Mouse (Mus musculus) kidney, adult 10 weeks (tissue): ENCODE results near the gene Clec3b. TPM values are rescaled to one million over a fixed set of nuclear protein-coding genes. Genes with fewer than 3 reads are reported as not detected.

ENCODE experiments used
- polyA plus RNA-seq: library from polyadenylated mRNA; stranded (reverse); fragments of 350-450 nt; fragmentation: Illumina TruSeq; extraction: RNeasy Lipid Tissue Mini Kit (QIAGEN cat#74804); gene quantifications from one replicate; pipeline ENCODE4 v1.2.3, GENCODE M21; 2014; ENCODE audit warnings: low read depth, low replicate concordance

Gene Clec3b
- polyA plus RNA-seq: not detected

GRCm38 (mm10) chr9:123150241-123151020, at the start of gene Clec3b:
TSS of gene Clec3b (plus strand) at chr9:123150946.

GRCm38 (mm10) chr9:123112805-123113521, 37.8 kb upstream of the Clec3b start, which contains the start of the genes Zdhhc3 and Exosc7:
TSS of gene Zdhhc3 (minus strand) at chr9:123113205.
TSS of gene Exosc7 (plus strand) at chr9:123113215.

Other genes starting within 250 kb of the Clec3b start
- gene Zfp105, start 227.9 kb upstream of the Clec3b start, polyA plus RNA-seq: 6.5 TPM
- gene 1110059G10Rik, start 199.9 kb upstream of the Clec3b start, polyA plus RNA-seq: 68.7 TPM
- 0.32 TPM for gene Kif15, start 199.9 kb upstream of the Clec3b start, polyA plus RNA-seq
- 12.4 TPM for gene Tmem42, start 129.6 kb upstream of the Clec3b start, polyA plus RNA-seq
- gene Tgm4, start 116.2 kb upstream of the Clec3b start, polyA plus RNA-seq: not detected
- gene Zdhhc3, start 37.7 kb upstream of the Clec3b start, polyA plus RNA-seq: 27.2 TPM
- 13.4 TPM for gene Exosc7, start 37.7 kb upstream of the Clec3b start, polyA plus RNA-seq
- gene Cdcp1, start 65.1 kb downstream of the Clec3b start, polyA plus RNA-seq: 24.0 TPM
- gene Tmem158, start 109.8 kb downstream of the Clec3b start, polyA plus RNA-seq: 2.1 TPM
- 80.2 TPM for gene Lars2, start 216.0 kb downstream of the Clec3b start, polyA plus RNA-seq